Mouse (Mus musculus) forebrain, postnatal 0 days (tissue): ENCODE measurements at regions not wholly inside any gene's neighbourhood (a gene's known extent, or its start where the extent isn't known, plus 50 kb on each side); places are given as distances from the start of the nearest gene placed in this dataset.
A peak's percentile ranks its signal among the peaks of the same experiment; 100 is the strongest.

ENCODE experiments used
- ATAC-seq: fragments of 200-750 bp; cut with Nextera tagmentation; 2 replicates; pipeline ENCODE4 v1.8.0; 2017; ENCODE audit warnings: mild to moderate bottlenecking, moderate library complexity
- DNase-seq: peaks from one replicate; pipeline ENCODE4 v3.0.0-alpha.2; 2015
- H3K27ac ChIP-seq: fragments of 300-500 bp; sonication (generic); 2 replicates; pipeline ENCODE4 v1.5.1; 2014; ENCODE audit warnings: low read depth, mild to moderate bottlenecking, antibody characterized with exemption, low read length, moderate library complexity, mixed read lengths
- H3K27me3 ChIP-seq: fragments of 300-500 bp; sonication (generic); 2 replicates; pipeline ENCODE4 v1.6.1; 2014; ENCODE audit warnings: mild to moderate bottlenecking, low read length, mixed read lengths; ENCODE audit not compliant: insufficient read depth
- H3K36me3 ChIP-seq: fragments of 300-500 bp; sonication (generic); 2 replicates; pipeline ENCODE4 v1.6.1; 2014; ENCODE audit warnings: mild to moderate bottlenecking, moderate library complexity; ENCODE audit not compliant: insufficient read depth
- H3K4me1 ChIP-seq: fragments of 300-500 bp; sonication (generic); 2 replicates; pipeline ENCODE4 v1.6.1; 2014; ENCODE audit warnings: antibody characterized with exemption; ENCODE audit not compliant: insufficient read depth
- H3K4me2 ChIP-seq: fragments of 300-500 bp; sonication (generic); 2 replicates; pipeline ENCODE4 v1.6.1; 2014; ENCODE audit warnings: low read depth, mild to moderate bottlenecking, moderate library complexity
- H3K4me3 ChIP-seq: fragments of 300-500 bp; sonication (generic); 2 replicates; pipeline ENCODE4 v1.5.1; 2014; ENCODE audit warnings: low read depth, low read length, mixed read lengths
- H3K9ac ChIP-seq: fragments of 300-500 bp; sonication (generic); 2 replicates; pipeline ENCODE4 v1.6.1; 2014; ENCODE audit warnings: mild to moderate bottlenecking
- H3K9me3 ChIP-seq: fragments of 300-500 bp; sonication (generic); 2 replicates; pipeline ENCODE4 v1.6.1; 2016; ENCODE audit warnings: low read length
- CTCF ChIP-seq: sonication (generic); IDR thresholded peaks from 2 replicates; pipeline ENCODE4 v1.5.1; 2016; ENCODE audit warnings: antibody characterized with exemption, control low read depth, low read depth
- WGBS: fragments of 180-500 bp; shearing (Covaris S2); extraction: QIAGEN DNeasy Blood & Tissue Kit; methylation state at CpG from one replicate; pipeline ENCODE4 v1.1.7; 2014; 5-methylcytosine and 5-hydroxymethylcytosine counted together

- H3K27me3 ChIP-seq = no peaks in the 10 kb centered on the region
- ATAC-seq (peak; percentile 27; the same call in 1 of the 2 replicates), DNase-seq (peak; percentile 51)
- no peak overlapping the region for H3K9ac ChIP-seq
- H3K27ac ChIP-seq = no peak overlapping the region
- TF ChIP-seq CTCF = no peak
- H3K36me3 ChIP-seq = no peaks in the 10 kb centered on the region
- 39% methylated on average over 7 of the region's 7 CpGs for WGBS
- H3K4me2 ChIP-seq = no peak overlapping the region
- H3K4me3 ChIP-seq = no peak overlapping the region
- peaks cover 15% of the 10 kb centered on the region for H3K4me1 ChIP-seq
- H3K9me3 ChIP-seq = no peaks in the 10 kb centered on the region
Observed at GRCm38 (mm10) chr17:27314821-27315392, 110.6 kb upstream of the Lemd2 start.

- DNase-seq (no peak), ATAC-seq (no peak)
- Histone ChIP-seq H3K27ac (no peak overlapping the region), H3K4me2 (no peak overlapping the region), H3K27me3 (no peaks in the 10 kb centered on the region), H3K36me3 (no peaks in the 10 kb centered on the region), H3K4me1 (no peaks in the 10 kb centered on the region), H3K9me3 (no peaks in the 10 kb centered on the region), H3K4me3 (no peak overlapping the region), H3K9ac (no peak overlapping the region)
- 47% methylated on average over 4 of the region's 4 CpGs for WGBS
- no peak for TF ChIP-seq CTCF
Observed at GRCm38 (mm10) chr17:27308933-27309332, 104.7 kb upstream of the Lemd2 start.

GRCm38 (mm10) chr17:27304842-27305241 lies 100.6 kb upstream of the Lemd2 start:
- H3K27ac ChIP-seq = no peak overlapping the region
- no peak overlapping the region for H3K4me3 ChIP-seq
- DNase-seq (peak; percentile 31), ATAC-seq (peak; percentile 36)
- H3K4me2 ChIP-seq = no peak overlapping the region
- no peaks in the 10 kb centered on the region for H3K4me1 ChIP-seq
- no peak overlapping the region for H3K9ac ChIP-seq
- H3K36me3 ChIP-seq = no peaks in the 10 kb centered on the region
- WGBS = 59% methylated on average over 3 of the region's 3 CpGs
- no peak for TF ChIP-seq CTCF
- H3K27me3 ChIP-seq = no peaks in the 10 kb centered on the region
- H3K9me3 ChIP-seq = no peaks in the 10 kb centered on the region

DNA sequence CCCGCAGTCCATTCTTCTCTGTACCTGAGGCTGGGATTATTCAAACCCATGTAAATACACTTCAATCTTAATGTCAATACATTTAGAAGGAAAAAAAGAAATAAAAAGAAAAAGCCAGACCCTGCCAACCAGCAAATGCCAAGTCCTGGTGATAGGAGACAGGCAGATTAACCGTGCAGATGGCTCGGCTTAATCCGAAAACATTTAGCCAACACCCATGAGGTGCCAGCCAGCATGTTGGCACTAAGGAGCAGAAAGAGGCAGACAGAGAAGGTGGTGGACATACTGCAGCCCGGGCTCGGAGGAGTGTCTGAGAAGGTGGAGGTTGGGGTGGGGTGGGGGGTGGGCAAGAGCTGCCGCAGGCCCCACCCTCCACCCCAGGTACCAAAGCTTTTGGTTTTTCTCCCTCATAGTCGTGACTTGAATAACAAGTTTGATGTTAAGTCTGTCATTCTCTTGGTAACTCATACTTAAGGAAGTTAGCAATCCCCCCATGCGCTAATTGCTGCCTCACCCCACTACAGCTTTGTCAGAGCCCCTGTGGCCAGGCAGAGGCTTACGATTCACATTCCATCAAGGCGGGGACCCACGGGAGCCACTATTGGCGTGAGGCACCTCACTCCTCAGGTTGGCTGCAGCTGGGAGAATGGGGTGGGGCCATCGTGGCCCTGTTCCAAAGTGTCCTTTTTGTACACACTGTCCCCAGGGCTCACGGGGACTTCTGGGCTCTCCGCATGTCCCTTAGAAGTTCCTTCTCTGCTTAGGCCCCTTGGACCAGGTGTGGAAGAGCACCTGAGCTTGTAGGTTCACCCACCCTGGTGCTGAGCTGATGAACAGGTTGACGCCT lies 99.6 kb upstream of the Lemd2 start:
- no peaks in the 10 kb centered on the region for H3K27me3 ChIP-seq
- TF ChIP-seq CTCF = no peak
- no peak overlapping the region for H3K9ac ChIP-seq
- no peaks in the 10 kb centered on the region for H3K36me3 ChIP-seq
- DNase-seq (peak; percentile 81), ATAC-seq (peak; percentile 55; the same call in 1 of the 2 replicates)
- H3K27ac ChIP-seq = no peak overlapping the region
- 70% methylated on average over 17 of the region's 17 CpGs for WGBS
- no peaks in the 10 kb centered on the region for H3K4me1 ChIP-seq
- H3K9me3 ChIP-seq = no peaks in the 10 kb centered on the region
- no peak overlapping the region for H3K4me3 ChIP-seq
- H3K4me2 ChIP-seq = no peak overlapping the region

GRCm38 (mm10) chr17:27303061-27303460 lies 98.8 kb upstream of the Lemd2 start:
- ATAC-seq (no peak), DNase-seq (no peak)
- WGBS = 94% methylated on average over 12 of the region's 12 CpGs

GRCm38 (mm10) chr17:27301376-27301775 lies 97.1 kb upstream of the Lemd2 start:
- DNase-seq (no peak), ATAC-seq (no peak)
- Histone ChIP-seq H3K4me1 (no peaks in the 10 kb centered on the region), H3K4me3 (no peak overlapping the region), H3K36me3 (no peaks in the 10 kb centered on the region), H3K27ac (no peak overlapping the region), H3K27me3 (no peaks in the 10 kb centered on the region), H3K9me3 (no peaks in the 10 kb centered on the region), H3K9ac (no peak overlapping the region), H3K4me2 (no peak overlapping the region)
- TF ChIP-seq CTCF = no peak
- 49% methylated on average over 11 of the region's 11 CpGs for WGBS

More at GRCm38 (mm10) chr17:27303061-27303460, 98.8 kb upstream of the Lemd2 start:
- no peak overlapping the region for H3K4me2 ChIP-seq
- no peaks in the 10 kb centered on the region for H3K4me1 ChIP-seq
- H3K4me3 ChIP-seq = no peak overlapping the region
- H3K27ac ChIP-seq = no peak overlapping the region
- no peaks in the 10 kb centered on the region for H3K36me3 ChIP-seq
- H3K27me3 ChIP-seq = no peaks in the 10 kb centered on the region
- TF ChIP-seq CTCF = no peak
- no peak overlapping the region for H3K9ac ChIP-seq
- no peaks in the 10 kb centered on the region for H3K9me3 ChIP-seq

GRCm38 (mm10) chr17:27299297-27299696 lies 95.0 kb upstream of the Lemd2 start:
- H3K4me1 ChIP-seq = no peaks in the 10 kb centered on the region

More at GRCm38 (mm10) chr17:27299297-27299696, 95.0 kb upstream of the Lemd2 start:
- TF ChIP-seq CTCF = no peak
- Histone ChIP-seq H3K4me2 (no peak overlapping the region), H3K4me3 (no peak overlapping the region), H3K9me3 (no peaks in the 10 kb centered on the region), H3K27ac (no peak overlapping the region), H3K9ac (no peak overlapping the region), H3K36me3 (no peaks in the 10 kb centered on the region), H3K27me3 (no peaks in the 10 kb centered on the region)
- 78% methylated on average over 4 of the region's 4 CpGs for WGBS
- no peak for DNase-seq
- ATAC-seq = no peak
